ENCODE assay signal across 18 mouse cellular contexts in the genomic region with DNA sequence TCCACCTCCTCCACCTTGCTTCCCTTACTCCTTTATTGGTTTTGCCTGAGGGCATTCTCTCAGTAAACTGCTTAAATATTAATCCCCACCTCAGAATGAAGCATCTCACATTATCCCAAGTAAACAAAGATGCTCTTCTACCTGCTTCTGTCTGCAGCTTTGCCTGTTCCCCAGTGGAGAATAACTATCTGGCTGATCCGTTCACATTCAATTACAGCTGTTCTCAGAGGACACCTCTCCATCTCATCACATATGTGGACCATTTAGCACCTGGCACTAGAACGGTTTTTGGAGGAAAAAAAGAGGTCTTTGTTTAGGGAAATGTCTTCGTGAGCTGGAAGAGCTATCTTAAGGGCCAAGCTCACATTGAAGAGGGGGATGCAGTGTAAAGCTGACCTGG.
"Had no signal": no experiment of that assay in that cellular context is flagged by ENCODE, and none has a peak within 500 bp of the region (broad histone marks: within the 10 kb centered on the region; RNA-seq: fewer than 3 reads in every experiment).

No protein-coding gene starts in this region.

- H3K4me2 ChIP-seq: lung, embryonic 14.5 days; midbrain, embryonic 12.5 days; neural tube, embryonic 12.5 days; stomach, embryonic 15.5 days had no signal

- H3K9ac ChIP-seq: liver, embryonic 14.5 days; lung, embryonic 14.5 days; midbrain, embryonic 12.5 days; neural tube, embryonic 12.5 days; stomach, embryonic 15.5 days had no signal

- H3K27me3 ChIP-seq: midbrain, embryonic 12.5 days; neural tube, embryonic 12.5 days; stomach, embryonic 15.5 days had no signal

- H3K4me1 ChIP-seq: midbrain, embryonic 10.5 days; midbrain, embryonic 12.5 days; neural tube, embryonic 12.5 days; stomach, embryonic 15.5 days had no signal

- H3K4me3 ChIP-seq: midbrain, embryonic 10.5 days; midbrain, embryonic 12.5 days; myocyte; neural tube, embryonic 12.5 days; stomach, embryonic 15.5 days had no signal

- H3K36me3 ChIP-seq: midbrain, embryonic 10.5 days; midbrain, embryonic 12.5 days; neural tube, embryonic 12.5 days; stomach, embryonic 15.5 days had no signal

- DNase-seq: lung, adult 18-20 months; lung, embryonic 14.5 days; lung, postnatal 10 days; lung, postnatal 4 days; midbrain, embryonic 14.5 days; retina, postnatal 1 day; right cerebral cortex, adult 18-20 months; thymus, adult 2 months; thymus, postnatal 25 days; thymus, postnatal 4 days had no signal

- H3K27ac ChIP-seq: liver, embryonic 14.5 days; midbrain, embryonic 10.5 days; midbrain, embryonic 12.5 days; neural tube, embryonic 12.5 days; stomach, embryonic 15.5 days; stomach, postnatal 0 days had no signal

- H3K9me3 ChIP-seq: midbrain, embryonic 10.5 days; midbrain, embryonic 12.5 days; neural tube, embryonic 12.5 days; stomach, embryonic 15.5 days had no signal

- ATAC-seq: midbrain, embryonic 16.5 days had no signal
